Comparison of ENCODE assay signal across 33 mouse cellular contexts in the genomic region with DNA sequence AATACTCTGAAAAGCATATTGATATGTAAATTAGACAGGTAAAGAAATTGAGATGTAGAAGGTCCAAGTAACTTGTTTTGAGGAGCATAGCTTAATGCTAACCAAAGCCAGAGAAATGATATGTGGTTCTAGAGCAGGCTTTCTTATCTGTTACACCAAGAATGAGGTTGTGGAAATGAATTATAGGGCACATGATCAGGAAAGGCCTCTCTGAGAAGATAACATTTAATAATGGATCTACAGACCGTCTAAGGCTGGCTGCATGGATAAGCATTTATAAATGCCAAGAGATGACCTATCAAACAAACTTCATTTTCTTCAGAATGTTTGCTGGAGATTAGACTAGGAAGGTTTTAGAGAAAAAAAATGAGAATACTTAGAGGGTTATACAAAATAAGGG. TPM values are rescaled to one million over a fixed set of nuclear protein-coding genes. Genes with fewer than 3 reads are reported as not detected.
"Had no signal": no experiment of that assay in that cellular context is flagged by ENCODE, and none has a peak within 500 bp of the region (broad histone marks: within the 10 kb centered on the region; RNA-seq: fewer than 3 reads in every experiment).

No protein-coding gene starts in this region.

- H3K27ac ChIP-seq: heart, embryonic 10.5 days; heart, embryonic 13.5 days; heart, embryonic 15.5 days; hindbrain, embryonic 10.5 days; hindbrain, embryonic 12.5 days; hindbrain, embryonic 13.5 days; hindbrain, embryonic 14.5 days; hindbrain, embryonic 15.5 days; hindbrain, postnatal 0 days; intestine, embryonic 15.5 days; kidney, embryonic 15.5 days; kidney, postnatal 0 days; layer of hippocampus, adult 2 months; left cerebral cortex, adult 2 months had no signal

- H3K4me3 ChIP-seq: heart, embryonic 10.5 days; heart, embryonic 12.5 days; heart, embryonic 13.5 days; heart, embryonic 15.5 days; hindbrain, embryonic 10.5 days; hindbrain, embryonic 12.5 days; hindbrain, embryonic 13.5 days; hindbrain, embryonic 15.5 days; intestine, embryonic 15.5 days; kidney, embryonic 15.5 days; layer of hippocampus, adult 2 months; left cerebral cortex, adult 2 months had no signal

- H3K9me3 ChIP-seq: heart, embryonic 10.5 days; heart, embryonic 12.5 days; heart, embryonic 13.5 days; heart, embryonic 15.5 days; hindbrain, embryonic 10.5 days; hindbrain, embryonic 12.5 days; hindbrain, embryonic 13.5 days; hindbrain, embryonic 15.5 days; intestine, embryonic 15.5 days; kidney, embryonic 15.5 days had no signal

- H3K36me3 ChIP-seq: heart, embryonic 10.5 days; heart, embryonic 12.5 days; heart, embryonic 13.5 days; heart, embryonic 15.5 days; hindbrain, embryonic 10.5 days; hindbrain, embryonic 12.5 days; hindbrain, embryonic 13.5 days; hindbrain, embryonic 15.5 days; intestine, embryonic 15.5 days; kidney, embryonic 15.5 days had no signal

- H3K27me3 ChIP-seq: heart, embryonic 12.5 days; heart, embryonic 13.5 days; heart, embryonic 15.5 days; hindbrain, embryonic 12.5 days; hindbrain, embryonic 13.5 days; hindbrain, embryonic 15.5 days; intestine, embryonic 15.5 days; kidney, embryonic 15.5 days had no signal

- DNase-seq: heart, postnatal 10 days; heart, postnatal 14 days; heart, postnatal 36 days; heart, postnatal 4 days; kidney, adult 11 months; kidney, adult 18-20 months; kidney, adult 2 months; kidney, adult 8-10 months; kidney, adult 9 months; kidney, postnatal 10 days; kidney, postnatal 14 days; kidney, postnatal 25 days; kidney, postnatal 36 days; kidney, postnatal 4 days; layer of hippocampus, adult 9-11 months; layer of hippocampus, postnatal 36 days had no signal

- H3K9ac ChIP-seq: heart, embryonic 12.5 days; heart, embryonic 13.5 days; heart, embryonic 15.5 days; hindbrain, embryonic 12.5 days; hindbrain, embryonic 13.5 days; hindbrain, embryonic 14.5 days; hindbrain, embryonic 15.5 days; intestine, embryonic 15.5 days; kidney, embryonic 15.5 days had no signal

- H3K4me1 ChIP-seq: heart, embryonic 10.5 days; heart, embryonic 12.5 days; heart, embryonic 13.5 days; heart, embryonic 15.5 days; hindbrain, embryonic 10.5 days; hindbrain, embryonic 12.5 days; hindbrain, embryonic 13.5 days; hindbrain, embryonic 15.5 days; intestine, embryonic 15.5 days; kidney, embryonic 15.5 days had no signal

RNA-seq across cellular contexts. Expression of gene Pcdh19, which starts 14.1 kb away (rescaled TPM):
- total RNA-seq: hematopoietic stem cell, adult 5-6 weeks had no signal
- polyA plus RNA-seq: inflammation-experienced regulatory T-cells, adult 6 months had no signal
